Mouse (Mus musculus) erythroblast, adult 5-6 weeks (primary cell): ENCODE results near the gene Ccdc60. TPM values are rescaled to one million over a fixed set of nuclear protein-coding genes. Genes with fewer than 3 reads are reported as not detected.

ENCODE experiments used
- ATAC-seq: replicated peaks from 2 replicates; pipeline ENCODE4 v1.8.0; 2016; ENCODE audit warnings: moderate number of reproducible peaks, mild to moderate bottlenecking, moderate TSS enrichment, inconsistent platforms; ENCODE audit not compliant: poor library complexity, low FRiP score, severe bottlenecking
- total RNA-seq, 2 experiments: library from RNA; stranded (forward) in 1 of 2; stranded (reverse) in 1 of 2; fragments of 150-400 nt in 1 of 2; fragments of 200-764, 138-1000 nt in 1 of 2; gene quantifications; 2 replicates each; pipeline versions ENCODE4 v1.2.3 to v1.2.4; 2015 to 2017; ENCODE audit warnings: low replicate concordance in 2 of 2

Ccdc60 gene
- total RNA-seq, 2 experiments from 2014 or later = not detected

DNA sequence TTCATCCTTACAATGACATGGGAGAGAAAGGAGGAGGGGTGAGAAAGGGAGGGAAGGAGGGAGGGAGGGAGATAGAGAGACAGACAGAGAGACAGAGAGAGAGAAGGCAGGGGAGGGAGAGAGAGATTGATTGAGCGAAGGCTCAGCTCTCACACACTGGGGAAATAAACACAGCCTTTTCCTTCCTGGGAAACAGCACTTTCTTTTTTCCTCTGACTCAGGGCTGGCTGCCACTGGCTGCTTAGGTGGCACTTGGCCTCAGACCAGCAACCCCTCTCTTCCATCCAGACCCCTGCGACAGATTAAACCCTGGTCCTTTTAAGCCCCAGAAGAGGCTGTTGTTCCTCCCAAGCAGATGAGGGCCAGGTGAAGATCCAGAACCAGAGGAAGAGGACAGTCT, 14.0 kb downstream of the Ccdc60 start:
- ATAC-seq = no peak

DNA sequence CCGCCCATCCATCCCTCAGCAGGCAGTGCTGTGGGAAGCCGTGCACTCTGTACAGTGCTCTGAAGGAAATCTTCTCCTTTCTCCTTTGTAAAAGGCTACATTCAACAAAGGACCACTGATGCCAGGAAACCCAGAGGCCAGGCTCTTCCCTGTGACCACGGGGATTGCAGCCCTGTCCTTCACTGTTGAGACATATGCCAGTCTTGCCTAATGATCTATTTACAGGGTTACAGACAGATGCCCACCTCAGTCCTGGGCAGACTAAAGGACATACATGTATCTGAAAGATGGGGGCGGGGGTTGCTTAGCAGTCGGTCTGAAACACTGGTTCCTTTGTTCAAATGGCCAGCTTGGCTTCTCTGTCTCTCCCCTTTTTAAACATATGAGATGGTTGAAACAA, 14.4 kb downstream of the Ccdc60 start:
- ATAC-seq = no peak

DNA sequence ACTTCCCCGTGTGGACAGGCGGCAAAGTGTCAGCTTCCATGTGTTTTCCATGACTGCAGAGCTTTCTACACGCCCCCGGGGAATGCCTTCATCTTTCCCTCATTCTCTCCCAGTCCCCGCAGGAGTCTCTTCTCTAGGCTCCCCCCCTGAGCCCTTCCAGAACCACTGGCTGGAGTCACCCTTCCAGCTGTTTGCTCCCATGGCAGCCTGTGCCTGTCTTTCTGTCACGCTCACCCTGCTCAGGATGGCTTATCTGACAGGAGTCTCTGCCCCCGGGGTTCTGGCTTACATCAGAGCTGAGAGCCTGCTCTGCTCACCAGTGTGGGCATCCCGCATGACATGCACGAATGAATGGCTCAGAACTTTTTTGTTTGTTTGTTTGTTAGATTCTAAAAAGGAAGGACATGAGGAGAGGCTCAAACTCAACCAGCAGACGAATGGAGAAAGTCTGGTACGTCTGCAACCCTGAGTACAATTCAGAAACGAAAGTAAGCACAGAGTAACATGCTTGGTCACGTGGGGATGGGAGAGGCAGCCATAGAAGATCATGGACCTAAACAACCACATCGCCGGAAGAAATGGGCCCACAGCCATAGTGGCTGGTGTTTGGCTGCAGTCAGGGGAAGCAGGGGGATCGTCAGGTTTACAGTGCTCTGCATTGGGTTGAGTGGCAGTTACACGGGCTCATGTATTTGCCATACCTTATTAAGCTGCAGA, 17.1 kb downstream of the Ccdc60 start:
- no peak for ATAC-seq

DNA sequence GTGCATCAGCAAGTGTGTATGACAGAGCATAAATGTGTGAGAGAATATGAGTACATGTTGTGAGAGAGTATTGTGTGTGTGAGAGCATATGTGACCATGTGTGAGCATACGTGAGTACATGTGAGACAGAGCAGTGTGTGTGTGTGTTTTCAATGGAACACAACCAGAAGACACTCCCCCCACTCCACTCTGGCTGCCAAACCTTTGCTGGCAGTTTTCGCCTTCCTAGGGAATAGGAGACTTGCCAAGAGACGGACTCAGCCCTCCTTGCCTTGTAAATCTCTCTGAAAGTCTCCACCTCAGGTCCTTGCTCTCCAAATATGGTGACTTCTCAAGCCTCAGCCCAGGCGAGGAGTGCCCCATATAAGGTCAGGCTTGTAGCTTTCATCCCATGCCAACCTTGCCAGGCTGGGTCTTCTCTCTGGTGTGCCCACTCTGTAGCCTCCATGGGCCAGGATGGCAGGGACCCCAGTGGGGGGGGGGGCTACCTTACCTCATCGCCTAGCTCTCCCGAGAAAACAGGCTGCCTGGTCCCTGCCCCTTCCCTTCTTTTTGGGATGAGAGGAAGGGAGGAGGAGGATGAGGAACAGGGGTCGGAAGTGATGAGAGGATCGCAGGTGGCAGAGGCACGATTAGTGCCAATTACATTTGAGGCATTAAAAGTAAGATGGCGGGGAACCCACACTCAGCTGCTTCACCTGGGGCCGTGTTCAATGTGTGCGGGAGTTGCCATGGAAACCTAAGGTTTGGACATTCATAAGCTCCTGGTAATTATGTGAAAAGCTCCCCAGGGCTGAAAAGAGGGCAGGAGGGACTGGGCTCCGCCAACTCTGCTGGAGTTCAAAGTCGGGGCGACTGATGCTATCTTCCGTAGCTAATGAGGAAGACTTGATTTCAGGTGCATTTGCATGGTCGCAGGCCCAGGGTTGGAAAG, 19.3 kb downstream of the Ccdc60 start:
- ATAC-seq = no peak

DNA sequence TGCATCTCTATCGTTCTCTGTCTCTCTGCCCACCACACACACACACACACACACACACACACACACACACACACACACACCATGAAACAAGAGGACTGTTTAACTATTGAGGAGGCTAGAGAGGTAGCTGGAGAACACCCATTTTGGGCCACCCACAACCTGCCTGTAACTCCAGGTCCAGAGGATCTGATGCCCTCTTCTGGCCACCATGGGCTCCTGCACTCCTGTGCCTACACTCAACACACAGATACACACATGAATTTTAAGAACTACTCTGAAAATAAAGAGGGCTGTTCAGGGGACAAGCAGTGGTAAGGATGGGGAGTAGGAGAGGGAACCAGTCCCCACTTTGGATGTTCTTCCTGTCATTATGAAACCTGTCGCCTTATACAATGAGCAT, 26.1 kb downstream of the Ccdc60 start:
- ATAC-seq = no peak

DNA sequence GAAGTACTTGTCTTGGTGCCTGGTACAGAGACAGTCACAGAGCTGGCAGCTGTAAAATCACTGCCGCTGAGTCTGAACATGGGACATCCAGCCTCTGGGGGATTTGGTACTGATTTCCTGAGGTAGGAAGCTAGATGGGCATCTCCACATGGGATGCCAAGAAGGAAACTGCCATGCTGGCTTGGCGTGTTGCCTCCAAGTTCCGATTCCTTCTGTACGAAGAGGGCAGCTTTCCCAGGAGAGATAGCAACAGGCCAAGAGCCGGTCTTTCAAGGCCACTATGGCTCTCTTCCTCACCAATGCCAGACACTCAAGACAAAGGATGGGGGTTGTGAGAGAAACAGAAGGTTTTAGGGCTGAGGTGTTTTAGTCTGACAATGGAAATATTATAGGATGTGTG, 26.8 kb downstream of the Ccdc60 start:
- no peak for ATAC-seq

DNA sequence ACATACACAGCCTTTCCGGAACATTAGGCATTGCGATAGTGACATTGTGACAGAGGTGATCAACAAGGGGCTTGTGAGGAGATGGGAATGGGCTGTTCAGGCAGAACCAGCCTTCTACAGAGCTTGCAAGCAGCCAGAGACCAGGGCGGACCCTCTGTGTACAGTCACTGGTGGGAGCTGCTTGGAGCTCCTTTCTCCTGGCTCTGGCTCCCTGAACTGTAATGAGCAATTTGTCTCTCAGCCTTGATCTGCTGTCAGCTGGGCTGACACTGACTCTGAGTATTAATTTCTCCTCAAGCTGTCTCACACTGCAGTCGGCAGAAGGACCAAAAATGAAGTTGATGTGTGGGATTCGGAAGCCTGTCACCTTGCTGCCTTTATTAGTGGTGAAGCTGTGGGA, 28.4 kb downstream of the Ccdc60 start:
- no peak for ATAC-seq

DNA sequence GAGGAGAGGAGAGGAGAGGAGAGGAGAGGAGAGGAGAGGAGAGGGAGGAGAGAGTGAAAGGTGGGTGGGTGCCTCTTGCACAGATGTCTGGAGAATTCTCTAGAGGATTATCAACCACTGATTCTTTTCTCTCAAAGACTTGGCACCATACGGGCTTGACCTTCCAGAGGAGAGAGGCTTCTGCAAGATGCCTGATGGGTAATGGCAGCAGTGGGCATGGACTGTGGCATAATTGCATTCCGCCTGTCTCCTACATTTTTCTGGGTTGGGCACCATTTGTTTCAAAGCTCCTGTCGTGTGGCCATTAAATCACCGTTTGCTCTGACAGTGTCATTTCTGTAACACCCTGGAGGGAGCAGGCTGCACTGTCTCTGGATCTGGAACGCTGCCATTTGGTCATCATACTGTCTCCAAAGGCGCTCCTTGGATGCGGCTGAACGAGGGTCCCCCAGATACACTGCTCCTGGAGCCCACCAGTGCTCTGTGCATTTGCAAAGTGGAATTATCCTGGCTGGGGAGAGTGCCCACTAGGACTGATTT, 30.4 kb downstream of the Ccdc60 start:
- no peak for ATAC-seq

DNA sequence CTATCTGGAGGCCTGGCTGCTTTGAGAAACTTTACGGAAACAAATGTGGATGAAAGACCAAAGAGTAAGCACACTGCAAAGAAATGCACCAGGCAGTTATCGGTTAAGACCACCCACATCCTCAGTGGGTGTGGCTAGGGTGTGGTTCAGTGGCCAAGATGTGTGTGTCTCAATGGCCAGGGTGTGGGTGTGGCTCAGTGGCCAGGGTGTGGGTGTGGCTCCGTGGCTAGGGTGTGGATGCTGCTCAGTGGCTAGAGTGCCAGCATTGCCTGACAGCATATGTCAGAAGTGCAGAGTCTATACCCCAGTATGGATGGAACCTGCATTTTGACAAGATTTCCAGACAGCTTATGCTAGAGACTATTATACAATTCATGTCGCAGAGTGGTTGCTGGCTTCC, 34.9 kb downstream of the Ccdc60 start:
- ATAC-seq = 0 out of 2 replicates have a peak, but pooled peaks have one; percentile 15

DNA sequence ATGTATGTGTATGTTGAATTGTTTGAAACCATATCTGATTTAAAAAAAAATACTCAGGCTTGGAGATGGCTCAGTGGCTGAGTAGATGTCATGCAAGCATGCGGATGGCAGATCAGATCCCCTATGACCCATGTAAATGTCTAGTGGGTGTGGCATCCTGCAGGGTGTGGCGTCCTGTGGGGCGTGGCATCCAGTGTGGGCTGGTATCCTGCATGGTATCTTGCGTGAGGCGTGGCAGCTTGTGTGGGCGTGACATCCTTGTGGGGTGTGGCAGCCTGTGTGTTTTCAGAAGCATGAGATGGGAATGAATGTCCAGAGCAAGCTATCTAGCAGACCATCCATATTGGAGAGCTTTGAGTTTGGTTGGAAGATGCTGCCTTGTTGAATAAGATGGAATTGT, 36.6 kb downstream of the Ccdc60 start:
- ATAC-seq = no peak

DNA sequence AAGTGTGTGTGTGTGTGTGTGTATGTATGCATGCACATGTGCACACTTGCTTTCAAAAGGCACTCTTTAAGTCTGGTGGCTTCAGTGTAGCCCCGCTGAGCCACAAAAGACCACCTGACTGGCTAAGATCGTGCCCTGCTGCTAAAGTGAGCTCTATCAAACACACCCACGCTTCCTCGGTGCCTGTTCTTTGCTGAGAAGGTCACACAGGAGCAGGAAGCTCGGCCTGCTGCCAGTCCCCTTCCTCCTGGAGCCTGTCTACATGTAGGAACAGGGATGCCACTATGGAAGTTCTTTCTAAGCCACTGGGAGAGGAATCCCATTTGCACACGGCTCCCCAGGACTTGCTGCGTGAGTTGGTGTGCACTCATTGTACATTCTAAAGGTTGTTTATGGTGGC, 42.1 kb downstream of the Ccdc60 start:
- ATAC-seq = no peak

DNA sequence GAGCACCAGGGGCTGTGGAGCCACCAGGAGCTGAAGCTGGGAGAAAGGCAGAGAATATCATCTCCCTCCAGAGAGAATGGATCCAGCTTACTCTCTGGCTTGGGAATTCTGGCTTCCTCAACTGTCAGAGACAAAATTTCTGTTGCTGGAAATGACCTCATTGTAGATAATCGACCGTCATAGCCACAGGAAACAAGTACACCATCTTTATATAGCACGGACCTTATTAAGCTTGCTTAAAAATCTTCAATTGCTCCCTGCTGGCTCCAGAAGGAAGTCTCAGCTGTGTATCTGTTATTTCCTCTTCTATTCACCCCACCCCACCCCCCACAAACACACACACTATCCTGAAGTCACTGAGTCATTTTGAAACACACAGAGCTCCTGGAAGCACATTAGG, 44.3 kb downstream of the Ccdc60 start:
- ATAC-seq = no peak

DNA sequence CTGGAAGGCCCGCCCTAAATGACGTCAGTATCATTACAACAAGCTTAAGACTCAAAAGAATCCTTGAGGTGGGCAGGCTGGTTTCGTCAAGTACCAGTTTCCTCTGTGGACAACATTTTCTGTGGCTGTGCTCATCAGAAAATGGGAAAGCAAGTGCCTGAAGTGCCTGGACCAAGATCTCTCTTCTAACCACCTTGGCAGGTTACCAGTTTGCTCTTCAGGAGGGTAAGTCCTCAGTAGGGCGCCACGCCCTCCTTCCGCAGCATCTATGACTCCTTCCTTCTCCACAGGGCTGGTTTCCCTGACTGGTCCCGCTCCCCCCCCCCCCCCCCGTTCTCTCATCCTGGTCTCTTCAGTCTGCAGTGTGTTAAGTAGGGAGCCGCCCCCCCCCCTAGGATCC, 45.2 kb downstream of the Ccdc60 start:
- ATAC-seq = no peak

DNA sequence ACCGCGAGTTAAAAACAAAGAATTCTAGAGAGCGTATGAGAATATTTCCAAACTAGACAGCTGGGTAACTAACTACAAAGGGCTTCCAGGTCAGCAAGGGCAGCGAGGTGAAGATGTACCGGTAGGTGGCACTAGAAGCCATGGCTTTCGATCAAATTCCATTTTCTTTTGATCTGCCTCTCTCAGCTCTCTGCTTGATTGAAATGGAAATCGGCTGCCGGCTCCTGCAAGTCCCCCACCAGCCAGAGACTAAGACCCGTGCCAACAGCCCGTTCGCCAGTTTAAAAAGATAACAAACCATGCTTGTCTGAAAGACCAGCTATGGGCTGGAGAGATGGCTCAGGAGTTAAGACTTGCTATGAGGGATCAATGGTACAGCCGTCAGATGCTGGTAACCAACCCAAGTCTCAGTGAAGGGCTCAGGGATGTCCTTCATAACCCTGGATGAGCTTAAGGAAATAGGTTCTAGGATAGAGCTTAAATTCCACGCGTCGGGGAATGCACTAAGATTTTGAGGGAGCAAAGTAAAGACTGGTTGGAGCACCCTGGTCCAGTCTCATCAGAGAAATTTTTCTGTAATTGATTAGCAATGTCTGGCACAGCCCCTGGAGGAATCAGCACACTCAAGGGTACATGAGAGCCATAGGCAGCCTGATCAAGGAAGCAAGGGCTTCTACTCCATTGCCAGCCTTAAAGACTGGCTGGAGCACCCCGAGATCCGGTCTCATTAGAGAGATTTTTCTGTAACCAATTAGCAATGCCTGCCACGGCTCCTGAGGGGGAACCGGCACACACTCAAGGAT, 56.7 kb downstream of the Ccdc60 start:
- ATAC-seq = no peak

DNA sequence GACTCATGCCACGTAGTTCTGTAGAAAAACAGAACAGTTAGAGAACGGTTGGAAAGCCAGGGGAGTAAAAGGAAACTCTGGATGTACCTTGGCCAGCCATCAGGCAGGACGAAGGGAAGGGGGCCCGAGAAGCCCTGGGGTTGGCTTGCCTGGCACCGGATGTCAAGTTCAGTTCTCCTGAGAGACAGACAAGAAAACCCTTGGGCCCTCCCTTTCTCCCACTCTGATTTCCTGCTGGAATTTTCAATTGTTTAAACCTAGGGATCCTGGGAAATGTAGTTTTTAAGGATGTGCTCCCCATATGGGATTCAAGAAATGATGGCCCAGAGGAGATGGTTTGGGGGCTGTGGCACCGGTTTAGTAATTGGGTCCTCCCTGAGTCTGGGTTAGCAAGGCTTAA, 60.4 kb downstream of the Ccdc60 start:
- ATAC-seq = no peak

DNA sequence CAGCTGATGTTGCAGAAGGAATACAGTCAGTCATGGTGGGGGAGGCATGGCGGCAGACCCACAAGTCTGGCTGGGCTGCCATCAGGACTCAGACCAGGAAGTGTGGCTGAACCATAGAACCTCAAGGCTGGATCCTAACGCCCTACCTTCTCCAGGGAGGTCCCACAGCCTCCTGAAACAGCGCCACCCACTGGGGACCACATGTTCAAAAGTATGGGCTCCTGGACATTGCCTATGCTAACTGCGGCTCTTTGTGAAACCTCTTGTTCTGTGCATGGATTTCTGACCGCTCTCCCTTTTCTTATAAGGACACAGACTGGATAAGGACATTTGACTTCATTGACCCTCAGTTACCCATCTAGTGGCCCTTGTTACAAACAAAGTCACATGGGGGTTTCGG, 64.8 kb downstream of the Ccdc60 start:
- ATAC-seq = no peak

DNA sequence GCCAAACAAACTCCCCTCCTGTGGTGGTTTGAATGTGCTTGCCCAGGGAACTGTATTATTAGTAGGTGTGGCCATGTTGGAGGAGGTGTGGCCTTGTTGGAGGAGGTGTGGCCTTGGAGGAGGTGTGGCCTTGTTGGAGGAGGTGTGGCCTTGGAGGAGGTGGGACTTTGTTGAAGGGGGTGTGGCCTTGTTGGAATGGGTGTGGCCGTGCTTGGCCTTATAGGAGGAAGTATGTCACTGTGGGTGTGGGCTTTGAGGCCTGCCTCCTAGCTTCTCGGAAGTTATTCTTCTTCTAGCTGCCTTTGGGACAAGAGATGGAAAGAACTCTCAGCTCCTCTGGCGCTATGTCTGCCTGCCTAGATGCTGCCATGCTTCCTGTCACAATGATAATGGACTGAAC, 66.9 kb downstream of the Ccdc60 start:
- no peak for ATAC-seq

DNA sequence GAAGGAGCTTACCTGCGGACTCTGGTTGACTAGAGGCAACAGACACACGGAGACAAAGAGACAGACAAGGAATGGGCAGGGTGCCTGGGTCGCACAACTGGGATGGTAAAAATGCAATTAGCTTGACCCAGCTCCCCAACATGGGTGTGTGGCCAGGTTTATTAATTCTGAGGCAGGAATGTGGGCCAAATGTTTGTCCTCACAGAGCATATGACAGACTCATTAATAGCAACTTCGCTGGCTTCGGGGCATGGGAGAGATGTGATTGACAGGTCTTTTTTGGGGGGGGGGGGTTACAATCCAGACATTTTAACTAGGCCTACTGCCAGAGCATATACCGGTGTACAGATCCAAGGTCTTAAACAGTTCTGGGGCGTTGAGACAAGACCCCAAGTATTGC, 69.5 kb downstream of the Ccdc60 start:
- ATAC-seq = no peak

DNA sequence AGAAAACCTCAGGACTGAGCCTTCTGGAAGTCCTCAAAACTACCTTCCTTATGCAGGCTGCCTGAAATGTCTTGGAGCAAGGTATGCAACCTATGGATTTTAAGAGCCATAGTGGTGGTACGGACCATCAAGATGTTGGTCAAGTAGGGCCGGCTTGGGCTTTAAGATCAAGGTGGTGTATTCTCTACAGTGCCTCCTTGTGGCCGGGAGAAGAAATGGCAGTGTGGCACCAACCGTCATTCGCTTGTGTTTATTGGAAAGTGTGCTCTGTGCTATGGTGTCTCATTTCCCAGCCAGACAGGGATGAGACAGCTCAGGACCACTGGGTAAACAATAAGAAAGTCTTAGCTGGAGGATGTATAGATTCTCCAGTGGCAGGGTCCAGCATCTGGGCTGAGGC, 76.1 kb downstream of the Ccdc60 start:
- no peak for ATAC-seq

DNA sequence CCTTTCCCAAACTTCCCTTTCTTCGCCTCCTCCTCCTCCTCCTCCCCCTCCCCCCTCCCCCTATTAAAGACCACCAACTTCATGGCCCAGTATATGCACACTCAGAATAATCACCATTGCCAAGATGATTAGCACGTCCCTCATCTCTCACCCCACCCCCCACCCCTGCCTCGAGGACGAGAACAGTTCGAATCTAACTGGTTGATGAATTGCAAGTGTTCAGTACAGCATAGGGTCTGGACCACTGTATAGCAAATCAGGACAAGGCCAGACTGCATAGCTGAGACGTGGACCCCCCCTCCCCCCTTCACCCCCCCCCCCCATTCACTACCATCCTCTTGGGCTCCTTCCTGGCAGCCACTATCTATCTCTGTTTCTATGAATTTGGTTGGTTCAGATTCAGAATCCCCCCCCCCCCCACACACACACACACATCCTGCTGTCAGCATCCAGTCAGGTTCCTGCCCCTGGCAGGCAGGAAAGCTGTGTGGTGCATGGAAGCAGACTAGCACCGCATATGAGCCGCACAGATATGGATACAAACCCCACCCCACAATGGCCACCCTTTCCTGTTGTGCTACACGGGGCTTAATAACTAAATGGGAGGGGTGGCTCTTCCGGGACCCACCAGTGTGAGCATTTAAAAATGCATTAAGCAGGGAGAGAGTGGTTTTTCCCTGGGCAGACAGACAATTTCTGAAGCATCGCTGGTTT, 79.2 kb downstream of the Ccdc60 start:
- ATAC-seq = no peak
